Mouse (Mus musculus) erythroblast, embryonic 14.5 days (primary cell): ENCODE results near the gene Dgkb.

ENCODE experiments used
- GATA1 ChIP-seq: IDR thresholded peaks from 2 replicates; pipeline ENCODE4 v1.6.1; 2012; ENCODE audit warnings: low read length, inconsistent platforms, mixed read lengths
- TAL1 ChIP-seq: IDR thresholded peaks from 3 replicates; pipeline ENCODE4 v1.6.1; 2012; ENCODE audit warnings: low read length, inconsistent platforms, mixed read lengths

DNA sequence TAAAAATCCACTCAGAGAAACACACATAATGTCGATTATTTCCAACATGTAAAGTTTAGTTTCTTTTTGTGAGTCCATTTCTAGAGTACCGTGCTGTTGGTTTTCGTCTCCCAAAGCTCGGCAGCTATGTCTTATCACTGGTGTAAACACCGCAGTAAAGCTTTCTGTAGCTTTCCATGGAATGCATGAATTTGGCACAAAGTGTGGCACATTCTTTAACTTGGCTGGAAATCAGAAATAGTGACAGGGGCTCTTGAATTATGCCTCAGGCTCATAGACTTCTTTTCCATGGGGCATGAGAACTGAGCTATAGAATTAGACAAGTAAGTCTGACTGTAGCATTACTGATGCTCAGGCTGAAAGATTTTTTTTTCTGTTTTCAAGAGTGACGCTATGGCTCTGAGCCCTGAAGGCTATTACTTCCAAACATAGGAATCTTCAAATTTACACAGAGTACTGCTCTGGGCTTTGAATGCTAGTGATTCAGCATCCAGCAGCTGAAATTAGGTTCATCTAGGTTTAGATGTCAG lies 179.0 kb downstream of the Dgkb start:
- TF ChIP-seq TAL1 (no peak), GATA1 (no peak)
